Mouse (Mus musculus): Measurements from ENCODE around the gene Cit. TPM values are rescaled to one million over a fixed set of nuclear protein-coding genes. Genes with fewer than 3 reads are reported as not detected.
A peak's percentile ranks its signal among the peaks of the same experiment; 100 is the strongest.

The Cit gene
- total and polyA plus RNA-seq, 3 experiments, result 0.73 to 0.97 (median 0.74) TPM

- 93% methylated on average over 3 of the region's 3 CpGs for WGBS
- Histone ChIP-seq H3K27me3 (ENCODE audit: control insufficient read depth, insufficient read depth, low read length) (no peaks in the 10 kb centered on the region), H3K9ac (ENCODE audit: low read depth, low read length) (no peak overlapping the region), H3K27ac (no peak overlapping the region), H3K79me2 (replicated peaks; ENCODE audit: control insufficient read depth, insufficient read depth, low read length) (no peaks in the 10 kb centered on the region), H3K36me3 (ENCODE audit: control insufficient read depth, insufficient read depth, low read length) (no peaks in the 10 kb centered on the region), H3K4me3 (no peak overlapping the region), H3K4me1 (ENCODE audit: control insufficient read depth, insufficient read depth, low read length) (no peaks in the 10 kb centered on the region)
- TF ChIP-seq CTCF (IDR thresholded peaks at IDR 0.05) (0 out of 2 replicates have a peak, but pooled peaks have one; percentile 14), POLR2A (IDR thresholded peaks at IDR 0.05; ENCODE audit: insufficient read depth, low read depth, low read length) (no peak)
- no peak for DNase-seq
- intact Hi-C loops (cut with DNase I), result no loop called here
Measured at GRCm38 (mm10) chr5:115942389-115942788, 97.3 kb downstream of the Cit start.

- Histone ChIP-seq H3K9ac (ENCODE audit: low read depth, low read length) (no peak overlapping the region), H3K79me2 (replicated peaks; ENCODE audit: control insufficient read depth, insufficient read depth, low read length) (no peaks in the 10 kb centered on the region), H3K4me1 (ENCODE audit: control insufficient read depth, insufficient read depth, low read length) (no peaks in the 10 kb centered on the region), H3K27me3 (ENCODE audit: control insufficient read depth, insufficient read depth, low read length) (no peaks in the 10 kb centered on the region), H3K27ac (no peak overlapping the region), H3K36me3 (ENCODE audit: control insufficient read depth, insufficient read depth, low read length) (no peaks in the 10 kb centered on the region), H3K4me3 (no peak overlapping the region)
- intact Hi-C loops (cut with DNase I), result no loop called here
- TF ChIP-seq CTCF (IDR thresholded peaks at IDR 0.05) (no peak), EP300 (IDR thresholded peaks at IDR 0.05; ENCODE audit: insufficient read depth, low read depth, low read length) (no peak), POLR2A (IDR thresholded peaks at IDR 0.05; ENCODE audit: insufficient read depth, low read depth, low read length) (no peak)
- DNase-seq, result no peak
- 48% methylated on average over 11 of the region's 11 CpGs for WGBS
Measured at GRCm38 (mm10) chr5:115944791-115945490, 99.9 kb downstream of the Cit start.

- intact Hi-C loops (cut with DNase I), result no loop called here
- 92% methylated on average over 15 of the region's 15 CpGs for WGBS
- Histone ChIP-seq H3K27me3 (ENCODE audit: control insufficient read depth, insufficient read depth, low read length) (no peaks in the 10 kb centered on the region), H3K27ac (no peak overlapping the region), H3K9ac (ENCODE audit: low read depth, low read length) (no peak overlapping the region), H3K4me1 (ENCODE audit: control insufficient read depth, insufficient read depth, low read length) (no peaks in the 10 kb centered on the region), H3K4me3 (no peak overlapping the region), H3K79me2 (replicated peaks; ENCODE audit: control insufficient read depth, insufficient read depth, low read length) (no peaks in the 10 kb centered on the region), H3K36me3 (ENCODE audit: control insufficient read depth, insufficient read depth, low read length) (no peaks in the 10 kb centered on the region)
- DNase-seq, result no peak
- no peak for TF ChIP-seq POLR2A (IDR thresholded peaks at IDR 0.05; ENCODE audit: insufficient read depth, low read depth, low read length)
- no peak for TF ChIP-seq EP300 (IDR thresholded peaks at IDR 0.05; ENCODE audit: insufficient read depth, low read depth, low read length)
- TF ChIP-seq CTCF (IDR thresholded peaks at IDR 0.05), result no peak
Measured at GRCm38 (mm10) chr5:115947622-115948353, 102.7 kb downstream of the Cit start.

- H3K36me3 ChIP-seq (ENCODE audit: control insufficient read depth, insufficient read depth, low read length), result no peaks in the 10 kb centered on the region
- no peaks in the 10 kb centered on the region for H3K4me1 ChIP-seq (ENCODE audit: control insufficient read depth, insufficient read depth, low read length)
- WGBS, result 79% methylated on average over 7 of the region's 7 CpGs
- no peaks in the 10 kb centered on the region for H3K79me2 ChIP-seq (replicated peaks; ENCODE audit: control insufficient read depth, insufficient read depth, low read length)
- H3K4me3 ChIP-seq, result no peak overlapping the region
- DNase-seq, result no peak
- H3K27ac ChIP-seq, result no peak overlapping the region
- intact Hi-C loops (cut with DNase I), result no loop called here
- no peak overlapping the region for H3K9ac ChIP-seq (ENCODE audit: low read depth, low read length)
- H3K27me3 ChIP-seq (ENCODE audit: control insufficient read depth, insufficient read depth, low read length), result no peaks in the 10 kb centered on the region
- TF ChIP-seq CTCF (IDR thresholded peaks at IDR 0.05), result peak; percentile 14; the same call in 1 of the 2 replicates
- TF ChIP-seq POLR2A (IDR thresholded peaks at IDR 0.05; ENCODE audit: insufficient read depth, low read depth, low read length), result no peak
Measured at GRCm38 (mm10) chr5:115950936-115951335, 105.9 kb downstream of the Cit start.

GRCm38 (mm10) chr5:115953173-115953572, 108.1 kb downstream of the Cit start:
- no peaks in the 10 kb centered on the region for H3K27me3 ChIP-seq (ENCODE audit: control insufficient read depth, insufficient read depth, low read length)
- no peak for TF ChIP-seq EP300 (IDR thresholded peaks at IDR 0.05; ENCODE audit: insufficient read depth, low read depth, low read length)
- no peak for TF ChIP-seq POLR2A (IDR thresholded peaks at IDR 0.05; ENCODE audit: insufficient read depth, low read depth, low read length)
- peak; percentile 62 for TF ChIP-seq CTCF (IDR thresholded peaks at IDR 0.05)
- DNase-seq, result no peak
- no peaks in the 10 kb centered on the region for H3K4me1 ChIP-seq (ENCODE audit: control insufficient read depth, insufficient read depth, low read length)
- H3K27ac ChIP-seq, result no peak overlapping the region
- 98% methylated on average over 6 of the region's 6 CpGs for WGBS
- H3K79me2 ChIP-seq (replicated peaks; ENCODE audit: control insufficient read depth, insufficient read depth, low read length), result no peaks in the 10 kb centered on the region
- H3K4me3 ChIP-seq, result no peak overlapping the region
- intact Hi-C loops (cut with DNase I), result no loop called here
- H3K9ac ChIP-seq (ENCODE audit: low read depth, low read length), result no peak overlapping the region
- H3K36me3 ChIP-seq (ENCODE audit: control insufficient read depth, insufficient read depth, low read length), result no peaks in the 10 kb centered on the region

GRCm38 (mm10) chr5:115954084-115954483, 109.0 kb downstream of the Cit start:
- no peak overlapping the region for H3K4me3 ChIP-seq
- 93% methylated on average over 6 of the region's 6 CpGs for WGBS
- intact Hi-C loops (cut with DNase I), result no loop called here
- TF ChIP-seq EP300 (IDR thresholded peaks at IDR 0.05; ENCODE audit: insufficient read depth, low read depth, low read length) (no peak), POLR2A (IDR thresholded peaks at IDR 0.05; ENCODE audit: insufficient read depth, low read depth, low read length) (no peak), CTCF (IDR thresholded peaks at IDR 0.05) (no peak)
- no peaks in the 10 kb centered on the region for H3K4me1 ChIP-seq (ENCODE audit: control insufficient read depth, insufficient read depth, low read length)
- H3K9ac ChIP-seq (ENCODE audit: low read depth, low read length), result no peak overlapping the region
- H3K36me3 ChIP-seq (ENCODE audit: control insufficient read depth, insufficient read depth, low read length), result no peaks in the 10 kb centered on the region
- H3K27ac ChIP-seq, result no peak overlapping the region
- H3K27me3 ChIP-seq (ENCODE audit: control insufficient read depth, insufficient read depth, low read length), result no peaks in the 10 kb centered on the region
- DNase-seq, result no peak
- no peaks in the 10 kb centered on the region for H3K79me2 ChIP-seq (replicated peaks; ENCODE audit: control insufficient read depth, insufficient read depth, low read length)

All from heart, adult 2 months (tissue).